Mouse (Mus musculus) megakaryocyte, embryonic 14.5 days (primary cell): ENCODE measurements around the gene Fam120c. TPM values are rescaled to one million over a fixed set of nuclear protein-coding genes. Genes with fewer than 3 reads are reported as not detected.

ENCODE experiments used
- H3K27me3 ChIP-seq: replicated peaks from 2 replicates; pipeline ENCODE3; 2012; ENCODE audit warnings: inconsistent platforms
- H3K36me3 ChIP-seq: replicated peaks from 2 replicates; pipeline ENCODE3; 2012; ENCODE audit warnings: low read length, inconsistent platforms, mixed read lengths
- H3K4me1 ChIP-seq: 2 replicates; pipeline ENCODE4 v1.6.1; 2012; ENCODE audit warnings: inconsistent platforms
- H3K4me3 ChIP-seq: replicated peaks from 2 replicates; pipeline ENCODE3; 2012; ENCODE audit warnings: moderate library complexity, mild to moderate bottlenecking, inconsistent platforms
- H3K9me3 ChIP-seq: 2 replicates; pipeline ENCODE4 v1.6.1; 2012; ENCODE audit warnings: inconsistent platforms
- FLI1 ChIP-seq: IDR thresholded peaks from 2 replicates; pipeline ENCODE4 v1.6.1; 2012; ENCODE audit warnings: low read length, inconsistent platforms, mixed read lengths
- GATA1 ChIP-seq: IDR thresholded peaks from 3 replicates; pipeline ENCODE4 v1.6.1; 2012; ENCODE audit warnings: mixed read lengths, low read length, inconsistent platforms, borderline replicate concordance
- polyA plus RNA-seq: library from polyadenylated mRNA; stranded (reverse); fragments of >175 nt; gene quantifications from 2 replicates; pipeline ENCODE4 v1.2.3, GENCODE M21; 2012; ENCODE audit warnings: low replicate concordance; ENCODE audit not compliant: insufficient read depth

Fam120c gene
- 1.0 and 3.9 TPM in 2 replicates for polyA plus RNA-seq

DNA sequence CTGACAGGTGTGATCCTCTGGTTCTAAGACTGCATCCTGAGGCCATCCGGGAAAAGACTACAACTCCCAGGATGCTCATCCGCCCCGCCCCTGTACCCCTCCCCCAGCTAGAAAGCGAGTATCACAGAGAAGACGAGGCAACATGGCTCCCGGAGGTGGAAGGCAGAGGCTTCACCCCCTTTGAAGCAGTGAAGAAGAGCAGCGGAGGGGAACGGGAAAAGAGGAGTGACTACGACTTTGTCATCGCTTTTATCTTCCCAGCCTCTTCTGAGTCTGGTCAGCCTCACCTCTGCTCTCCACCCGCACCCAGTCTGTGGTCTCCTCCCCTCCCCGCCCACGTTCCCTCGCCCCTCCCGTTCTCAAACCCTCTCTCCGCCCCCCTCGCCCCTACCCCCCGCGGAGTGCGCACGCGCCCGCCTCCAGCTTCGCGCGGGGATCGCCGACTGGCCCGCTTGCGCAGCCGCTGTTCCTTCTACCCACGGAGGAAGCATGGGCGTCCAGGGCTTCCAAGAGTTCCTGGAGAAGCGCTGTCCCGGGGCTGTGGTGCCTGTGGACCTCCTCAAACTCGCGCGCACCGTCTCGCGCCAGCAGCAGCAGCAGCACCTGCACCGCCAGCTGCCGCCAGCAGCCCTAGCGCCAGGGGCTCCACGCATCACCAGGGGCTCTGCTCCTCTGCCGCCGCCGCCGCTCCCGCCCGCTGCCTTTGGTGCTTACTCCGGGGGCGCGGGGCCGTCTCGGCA lies at the start of gene Fam120c:
Gene Fam120c, plus strand, starts transcription at position 415 of the 740 bp plus-strand sequence.
- peaks cover 4% of the 10 kb centered on the region for H3K36me3 ChIP-seq
- TF ChIP-seq FLI1 (no peak), GATA1 (no peak)
- peak within 1 kb of the TSS; percentile 97 for H3K4me3 ChIP-seq
- H3K27me3 ChIP-seq, result peaks cover 7% of the 10 kb centered on the region
- peaks cover 8% of the 10 kb centered on the region; the same call in 1 of the 2 replicates for H3K4me1 ChIP-seq
- H3K9me3 ChIP-seq, result 0 out of 2 replicates have a peak, but pooled peaks cover 4% of the 10 kb centered on the region

DNA sequence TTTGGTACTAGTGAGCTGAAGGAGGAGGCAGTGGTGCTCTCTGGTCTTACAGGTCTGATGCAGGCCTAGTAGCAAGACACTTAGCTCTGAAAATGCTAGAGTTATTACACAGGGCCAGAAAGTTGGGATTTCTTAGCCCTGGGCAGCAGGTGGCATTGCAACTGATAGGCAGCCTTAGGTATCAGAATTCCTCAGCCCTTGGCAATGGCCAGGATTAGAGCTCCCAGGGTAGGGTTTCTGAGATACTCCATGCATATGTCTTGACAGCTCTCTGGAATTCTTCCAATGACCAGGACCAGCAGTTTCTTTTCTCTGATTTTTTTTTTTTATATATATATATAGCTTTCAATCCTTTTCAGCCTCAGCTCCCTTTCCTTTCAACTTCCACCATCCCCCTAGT lies 45.6 kb upstream of the Fam120c start:
- Histone ChIP-seq H3K4me1 (no peaks in the 10 kb centered on the region), H3K36me3 (no peaks in the 10 kb centered on the region), H3K9me3 (no peaks in the 10 kb centered on the region), H3K4me3 (no peak overlapping the region), H3K27me3 (peaks cover 4% of the 10 kb centered on the region)
- TF ChIP-seq GATA1, result no peak

DNA sequence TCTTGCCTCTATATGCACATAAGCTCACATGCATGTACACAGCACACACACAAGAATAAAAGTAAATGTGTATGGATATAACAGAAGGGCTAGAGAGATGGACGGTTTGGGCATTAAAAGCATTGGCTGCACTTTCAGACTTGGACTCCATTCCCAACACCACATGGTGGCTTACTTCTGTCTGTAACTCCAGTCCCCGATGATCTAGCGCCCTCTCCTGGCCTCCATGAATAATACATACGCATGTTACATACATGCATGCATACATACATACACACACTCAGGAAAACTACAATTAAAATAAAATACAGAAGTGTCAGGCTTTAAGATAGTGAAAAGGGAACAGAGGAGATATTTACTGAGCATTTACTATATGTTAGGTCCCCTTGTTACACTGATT lies 30.2 kb upstream of the Fam120c start:
- Histone ChIP-seq H3K4me1 (no peaks in the 10 kb centered on the region), H3K36me3 (no peaks in the 10 kb centered on the region), H3K27me3 (peaks cover 13% of the 10 kb centered on the region), H3K9me3 (peaks cover 2% of the 10 kb centered on the region; the same call in 1 of the 2 replicates), H3K4me3 (no peak overlapping the region)
- TF ChIP-seq GATA1 (no peak), FLI1 (no peak)

DNA sequence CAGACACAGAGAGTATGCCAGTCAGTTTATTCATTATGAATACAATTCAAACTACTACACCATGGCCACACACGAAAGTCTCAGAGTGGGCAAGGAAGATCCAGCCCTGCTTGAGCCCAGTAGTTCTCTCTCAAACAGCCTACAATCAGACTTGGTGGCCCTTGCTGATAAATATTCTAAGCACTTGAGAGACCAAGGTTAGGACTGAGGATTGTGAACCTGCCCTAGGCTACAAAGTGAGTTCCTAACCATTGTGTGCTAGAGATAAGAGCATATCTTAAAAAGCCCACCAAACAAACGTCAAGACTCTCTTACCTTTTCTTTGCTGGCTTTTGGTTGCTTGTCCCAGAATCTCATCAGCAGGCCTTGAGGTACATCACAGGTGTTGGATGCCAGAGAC lies 10.4 kb upstream of the Fam120c start:
- Histone ChIP-seq H3K4me3 (no peak overlapping the region), H3K9me3 (peaks cover 3% of the 10 kb centered on the region; the same call in 1 of the 2 replicates), H3K36me3 (no peaks in the 10 kb centered on the region), H3K27me3 (peaks cover 6% of the 10 kb centered on the region), H3K4me1 (peaks cover 21% of the 10 kb centered on the region)
- TF ChIP-seq GATA1 (no peak), FLI1 (no peak)

DNA sequence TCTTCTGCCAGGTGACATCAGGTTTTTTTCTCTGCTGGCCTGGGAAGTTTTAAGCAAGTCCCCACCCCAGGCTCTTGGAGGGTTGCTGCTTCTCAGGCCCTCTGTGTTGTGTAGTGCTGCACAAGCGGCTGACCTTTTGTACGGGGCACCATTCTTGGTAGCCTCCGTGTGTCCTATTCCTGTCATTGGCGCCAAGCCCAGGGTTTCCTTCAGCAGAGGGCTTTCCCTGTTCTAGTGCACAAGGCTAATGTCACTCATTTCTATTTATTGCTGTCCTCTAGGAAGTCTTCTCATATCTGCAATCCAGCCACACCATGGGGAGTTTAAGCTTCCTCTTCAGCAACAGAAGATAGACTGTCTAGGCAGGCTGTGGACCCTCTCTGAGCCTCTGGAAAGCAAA lies 6.2 kb upstream of the Fam120c start:
- Histone ChIP-seq H3K9me3 (no peaks in the 10 kb centered on the region), H3K36me3 (no peaks in the 10 kb centered on the region), H3K4me3 (peak overlapping the region; percentile 0), H3K27me3 (peaks cover 6% of the 10 kb centered on the region), H3K4me1 (peaks cover 23% of the 10 kb centered on the region)
- TF ChIP-seq GATA1 (no peak), FLI1 (no peak)

DNA sequence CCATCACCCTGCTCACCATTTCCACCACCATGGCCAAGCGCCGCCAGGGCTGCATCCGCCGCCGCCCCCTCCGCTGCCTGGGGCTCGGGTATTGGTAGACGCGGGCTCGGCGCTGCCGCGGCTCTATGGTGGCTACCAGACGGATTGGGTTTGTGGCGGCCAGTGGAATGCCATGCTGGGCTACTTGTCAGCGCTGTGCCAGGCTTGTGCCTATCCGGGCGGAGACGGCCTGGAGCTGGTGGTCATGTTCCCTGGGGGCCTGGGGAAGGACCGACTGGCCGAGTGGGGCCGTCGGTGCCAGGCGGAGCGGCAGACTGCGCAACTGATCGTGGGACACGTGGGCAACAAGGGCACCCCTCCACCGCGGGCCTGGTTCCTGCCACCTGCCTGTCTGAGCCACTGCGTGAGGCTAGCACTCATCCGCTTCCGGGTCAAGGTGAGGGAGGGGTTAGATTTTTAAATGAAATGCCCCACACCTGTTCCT lies 568 bp downstream of the Fam120c start:
- H3K27me3 ChIP-seq, result peaks cover 7% of the 10 kb centered on the region
- H3K4me1 ChIP-seq, result peaks cover 8% of the 10 kb centered on the region; the same call in 1 of the 2 replicates
- peaks cover 9% of the 10 kb centered on the region for H3K36me3 ChIP-seq
- peak overlapping the region; percentile 97 for H3K4me3 ChIP-seq
- no peak for TF ChIP-seq GATA1
- TF ChIP-seq FLI1, result no peak
- 0 out of 2 replicates have a peak, but pooled peaks cover 4% of the 10 kb centered on the region for H3K9me3 ChIP-seq

DNA sequence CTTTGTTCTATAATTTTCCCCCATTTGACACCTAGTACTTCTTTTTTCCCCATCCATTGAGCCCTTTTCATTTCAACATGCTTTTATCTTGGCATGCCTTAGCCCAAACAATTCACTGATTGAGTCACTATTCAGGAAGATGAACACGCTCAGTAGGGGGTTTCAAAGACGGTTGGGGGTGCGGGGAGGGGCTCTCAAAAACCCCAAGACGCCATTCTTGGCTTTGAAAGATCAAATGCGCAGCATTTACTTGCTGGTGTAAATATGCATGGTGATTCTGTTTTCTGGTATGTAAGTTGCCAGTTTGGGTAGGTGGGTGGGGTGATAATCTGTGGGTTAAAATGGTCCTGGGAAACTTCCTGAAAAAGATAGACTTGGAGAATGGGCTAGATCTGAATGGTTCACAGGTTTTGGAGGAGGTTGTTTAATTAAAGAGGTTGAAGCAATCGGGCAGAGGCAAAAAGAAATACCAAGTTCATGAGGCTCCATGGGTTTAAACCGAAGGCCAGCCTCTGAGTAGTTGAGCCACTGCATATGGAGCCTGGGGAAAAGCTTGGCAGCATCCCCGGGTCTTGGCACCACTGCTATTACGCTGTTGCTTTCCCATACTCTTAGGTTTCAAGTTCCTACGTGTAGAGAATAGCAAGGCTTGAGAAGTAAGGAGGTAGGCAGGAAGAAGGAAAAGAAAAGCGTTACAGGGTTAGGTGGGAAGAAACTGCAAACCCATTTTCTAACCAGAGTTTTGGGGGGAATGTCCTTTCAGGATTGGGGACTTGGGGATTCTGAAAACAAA lies 1.6 kb downstream of the Fam120c start:
- H3K36me3 ChIP-seq, result peaks cover 11% of the 10 kb centered on the region
- H3K27me3 ChIP-seq, result peaks cover 7% of the 10 kb centered on the region
- peaks cover 8% of the 10 kb centered on the region; the same call in 1 of the 2 replicates for H3K4me1 ChIP-seq
- TF ChIP-seq GATA1 (no peak), FLI1 (no peak)
- 0 out of 2 replicates have a peak, but pooled peaks cover 4% of the 10 kb centered on the region for H3K9me3 ChIP-seq
- H3K4me3 ChIP-seq, result peak overlapping the region; percentile 97

DNA sequence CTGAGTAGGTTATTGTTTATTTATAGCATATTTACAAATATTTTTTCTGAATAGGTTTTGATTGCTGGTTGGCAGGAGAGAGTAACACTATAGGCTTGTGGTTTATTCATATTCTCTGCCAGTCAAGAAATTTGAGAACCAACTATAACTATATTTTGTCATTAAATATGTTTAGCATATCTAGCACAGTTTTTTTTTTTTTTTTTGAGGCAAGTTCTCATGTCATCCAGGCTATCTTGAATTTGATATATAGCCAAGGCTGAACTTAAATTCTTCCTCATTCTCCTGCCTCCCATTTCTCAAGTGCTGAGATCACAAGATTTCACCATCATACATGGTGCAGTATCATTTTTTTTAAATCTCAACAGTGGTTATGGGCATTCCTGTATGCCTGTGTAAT lies 3.3 kb downstream of the Fam120c start:
- H3K36me3 ChIP-seq, result peaks cover 16% of the 10 kb centered on the region

DNA sequence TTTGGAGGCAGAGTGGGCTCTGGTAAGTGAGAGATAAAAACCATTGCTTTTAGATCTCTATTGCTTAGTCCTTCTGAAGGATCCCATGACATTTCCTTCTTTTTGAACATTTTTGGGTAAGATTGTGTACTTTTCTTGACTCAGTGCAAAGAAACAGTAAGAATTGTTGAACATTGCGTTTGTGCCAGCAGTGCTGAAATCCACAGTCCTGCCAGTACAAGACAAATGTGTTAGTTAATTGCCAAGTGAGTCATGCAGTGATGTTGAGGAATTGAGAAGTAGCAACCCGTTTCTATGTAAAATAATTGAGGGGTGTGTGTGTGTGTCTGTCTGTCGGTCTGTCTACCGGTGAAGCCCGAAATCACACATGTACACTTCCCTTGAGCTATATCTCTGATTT lies 5.3 kb downstream of the Fam120c start:
- peaks cover 8% of the 10 kb centered on the region; the same call in 1 of the 2 replicates for H3K4me1 ChIP-seq
- TF ChIP-seq GATA1 (no peak), FLI1 (no peak)
- peaks cover 16% of the 10 kb centered on the region for H3K36me3 ChIP-seq
- H3K4me3 ChIP-seq, result no peak overlapping the region
- peaks cover 4% of the 10 kb centered on the region for H3K27me3 ChIP-seq
- 0 out of 2 replicates have a peak, but pooled peaks cover 1% of the 10 kb centered on the region for H3K9me3 ChIP-seq

More for the DNA sequence above, 3.3 kb downstream of the Fam120c start:
- Histone ChIP-seq H3K9me3 (0 out of 2 replicates have a peak, but pooled peaks cover 4% of the 10 kb centered on the region), H3K4me3 (no peak overlapping the region), H3K4me1 (peaks cover 8% of the 10 kb centered on the region; the same call in 1 of the 2 replicates), H3K27me3 (peaks cover 7% of the 10 kb centered on the region)
- TF ChIP-seq GATA1 (no peak), FLI1 (no peak)

DNA sequence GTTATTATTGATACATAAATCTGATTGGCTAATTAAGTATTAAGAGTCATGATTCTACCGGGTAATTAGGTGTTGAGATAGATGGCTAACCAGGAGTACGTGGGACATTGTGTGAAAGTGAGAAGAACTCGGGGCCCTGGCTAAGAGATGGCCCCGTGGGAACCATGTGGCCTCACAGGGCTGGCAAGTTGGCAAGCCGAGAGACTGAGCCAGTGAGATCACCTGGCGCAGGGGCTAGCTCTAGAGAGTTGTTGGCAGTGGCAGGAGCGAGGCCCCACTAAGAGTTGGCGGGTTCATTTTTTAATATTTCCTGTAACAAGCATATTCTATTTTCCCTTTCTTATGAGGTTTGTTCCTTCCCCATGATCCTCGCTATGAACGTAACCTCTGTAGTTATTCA lies 74.8 kb downstream of the Fam120c start:
- Histone ChIP-seq H3K9me3 (no peaks in the 10 kb centered on the region), H3K36me3 (no peaks in the 10 kb centered on the region), H3K4me1 (no peaks in the 10 kb centered on the region), H3K27me3 (peaks cover 2% of the 10 kb centered on the region), H3K4me3 (no peak overlapping the region)
- no peak for TF ChIP-seq FLI1
- TF ChIP-seq GATA1, result no peak
